Mouse (Mus musculus): Measurements from ENCODE around the gene Klk10.
A peak's percentile ranks its signal among the peaks of the same experiment; 100 is the strongest.

Klk10 gene

DNA sequence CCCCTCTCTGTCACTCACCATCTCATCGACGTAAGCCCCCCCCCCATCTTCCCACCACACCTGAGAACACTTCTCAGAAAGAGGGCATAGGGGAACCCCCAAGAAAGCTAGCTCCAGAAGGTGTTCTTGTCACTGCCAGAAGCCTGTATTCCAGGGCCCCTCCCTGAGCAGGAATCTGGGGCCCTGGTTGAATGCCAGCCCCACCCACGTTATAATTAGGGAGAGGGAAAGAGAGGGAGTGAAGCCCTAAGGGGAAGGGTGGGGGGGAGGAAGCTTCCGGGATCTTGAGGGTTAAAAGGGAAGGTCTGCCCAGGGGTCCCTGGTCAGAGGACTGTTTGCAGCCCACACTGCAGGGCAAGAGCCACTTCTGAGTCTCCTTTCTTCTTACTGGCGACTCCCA lies at the start of gene Klk10:
Gene Klk10, plus strand, starts transcription at position 290 of the 400 bp plus-strand sequence.
- no peak for DNase-seq (ENCODE audit: extremely low spot score)

DNA sequence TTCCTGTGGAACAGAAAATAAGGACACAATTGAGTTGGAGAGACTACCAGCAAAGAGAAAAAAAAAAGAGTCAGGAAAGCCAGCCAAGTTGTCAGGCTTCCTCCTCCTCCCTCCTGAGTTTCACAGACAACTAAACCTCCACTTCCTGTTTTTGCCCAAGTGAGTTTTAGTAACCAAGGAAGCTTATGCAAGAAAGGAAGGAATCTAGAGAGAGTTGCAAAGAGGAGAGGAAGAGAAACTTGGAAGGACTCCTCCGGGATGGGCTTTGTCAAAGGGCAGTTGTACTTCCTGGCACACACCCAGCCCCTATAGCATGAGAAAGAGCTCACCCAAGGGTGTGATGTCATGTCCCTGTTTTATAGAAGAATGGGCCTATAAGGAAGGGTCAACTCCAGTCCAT lies 33.0 kb upstream of the Klk10 start:
- no peak for DNase-seq (ENCODE audit: extremely low spot score)

DNA sequence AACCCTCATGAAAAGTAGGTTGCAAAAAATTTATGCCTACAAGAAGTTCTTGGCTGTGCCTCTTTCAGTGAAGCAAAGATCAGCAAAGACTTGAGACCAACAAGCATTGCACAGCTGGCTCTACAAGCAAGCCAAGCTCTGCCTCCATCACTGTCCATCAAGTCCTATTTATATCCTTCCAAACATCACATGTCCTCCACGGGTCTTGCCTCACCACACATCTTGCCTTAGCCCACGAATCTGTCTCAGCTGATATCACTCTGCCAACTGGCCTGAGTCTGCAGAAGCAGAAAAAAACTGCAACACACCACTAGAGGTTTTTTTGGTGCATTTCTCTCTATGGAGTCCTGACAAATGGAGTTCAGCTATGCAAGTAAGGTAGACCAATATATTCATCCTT lies 28.0 kb upstream of the Klk10 start:
- no peak for DNase-seq (ENCODE audit: extremely low spot score)

DNA sequence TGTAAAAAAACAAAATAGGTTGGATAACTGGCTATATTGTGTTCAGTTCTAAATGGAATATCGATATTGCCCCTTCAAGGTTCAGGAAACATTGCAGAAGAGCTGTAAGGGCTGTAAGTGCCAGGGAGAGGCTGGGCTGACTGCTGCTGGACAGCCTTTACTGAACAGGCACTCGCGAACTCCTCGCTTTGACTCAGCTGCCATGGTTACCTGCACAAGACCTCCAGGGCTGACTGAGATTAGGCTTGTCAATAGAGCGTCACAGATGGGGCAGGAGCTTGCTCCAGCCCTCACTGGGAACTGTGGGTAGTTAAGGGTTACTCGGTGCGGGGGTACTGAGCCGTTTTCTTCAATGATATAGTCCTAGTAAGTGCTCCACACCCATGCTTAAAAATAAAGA lies 14.4 kb upstream of the Klk10 start:
- no peak for DNase-seq (ENCODE audit: extremely low spot score)

DNA sequence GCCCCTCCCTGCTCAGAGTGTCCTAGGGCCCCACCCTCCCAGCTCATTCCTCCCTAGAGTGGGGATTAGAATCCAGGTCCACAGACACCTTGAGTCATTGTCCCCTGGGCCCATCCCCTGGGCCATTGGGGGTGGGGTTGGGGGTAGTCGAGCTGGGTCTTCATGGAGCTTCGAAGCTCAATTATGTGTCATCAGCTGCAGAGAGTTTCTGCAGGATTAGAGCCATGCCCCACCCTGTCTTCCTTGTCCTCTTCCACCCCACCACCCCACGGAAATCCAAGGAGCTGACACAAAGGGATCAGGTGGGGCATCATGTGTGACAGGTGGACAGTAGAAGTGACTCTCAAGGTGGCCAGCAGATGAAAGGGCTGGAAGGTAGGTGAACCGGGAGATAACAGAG lies 12.2 kb upstream of the Klk10 start, which contains the start of gene Klk12:
Gene Klk12, plus strand, starts transcription at position 301 of the 400 bp plus-strand sequence.
- no peak for DNase-seq (ENCODE audit: extremely low spot score)

DNA sequence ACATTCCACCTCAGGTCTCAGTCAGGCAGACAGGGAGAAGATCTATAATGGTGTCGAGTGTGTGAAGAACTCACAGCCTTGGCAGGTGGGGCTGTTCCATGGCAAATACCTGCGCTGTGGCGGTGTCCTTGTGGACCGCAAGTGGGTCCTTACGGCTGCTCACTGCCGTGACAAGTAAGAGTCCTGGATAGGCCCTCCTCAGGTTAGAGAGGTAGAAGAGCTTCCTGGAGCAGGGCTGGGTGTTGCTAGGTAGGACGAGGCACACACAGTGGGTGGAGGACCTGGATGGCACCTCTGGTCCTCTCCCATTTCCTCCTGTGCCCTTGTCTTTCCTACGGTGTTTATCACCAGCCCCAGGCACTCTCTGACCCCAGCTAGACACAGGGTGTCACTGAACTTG lies 11.2 kb upstream of the Klk10 start:
- DNase-seq (ENCODE audit: extremely low spot score) = no peak

DNA sequence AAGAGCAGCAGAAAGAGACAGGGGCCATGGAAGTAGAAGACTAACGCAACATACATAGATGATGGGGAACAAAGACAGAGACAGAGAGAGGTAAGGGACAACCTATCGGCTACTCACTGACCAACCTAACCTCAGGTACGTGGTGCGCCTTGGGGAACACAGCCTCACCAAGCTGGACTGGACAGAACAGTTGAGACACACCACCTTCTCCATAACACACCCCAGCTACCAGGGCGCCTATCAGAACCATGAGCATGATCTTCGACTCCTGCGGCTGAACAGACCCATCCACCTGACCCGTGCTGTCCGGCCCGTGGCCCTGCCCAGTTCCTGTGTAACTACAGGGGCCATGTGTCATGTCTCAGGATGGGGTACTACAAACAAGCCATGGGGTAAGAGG lies 10.1 kb upstream of the Klk10 start:
- no peak for DNase-seq (ENCODE audit: extremely low spot score)

DNA sequence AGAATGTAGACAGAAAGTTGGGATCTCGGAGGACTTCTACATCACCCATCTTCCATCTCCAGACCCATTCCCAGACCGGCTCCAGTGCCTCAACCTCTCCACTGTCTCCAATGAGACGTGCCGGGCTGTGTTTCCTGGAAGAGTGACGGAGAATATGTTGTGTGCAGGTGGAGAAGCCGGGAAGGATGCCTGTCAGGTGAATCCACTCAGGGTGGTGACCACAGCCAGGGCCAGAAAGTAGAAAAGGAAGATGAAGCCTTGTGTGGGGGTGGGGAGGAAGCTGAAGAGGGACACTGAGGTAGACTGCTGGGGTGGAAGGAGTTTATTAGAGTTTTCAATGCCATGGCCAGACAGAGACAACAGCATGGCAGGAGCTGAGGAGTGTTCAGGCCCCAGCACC lies 8.9 kb upstream of the Klk10 start:
- DNase-seq (ENCODE audit: extremely low spot score) = no peak

DNA sequence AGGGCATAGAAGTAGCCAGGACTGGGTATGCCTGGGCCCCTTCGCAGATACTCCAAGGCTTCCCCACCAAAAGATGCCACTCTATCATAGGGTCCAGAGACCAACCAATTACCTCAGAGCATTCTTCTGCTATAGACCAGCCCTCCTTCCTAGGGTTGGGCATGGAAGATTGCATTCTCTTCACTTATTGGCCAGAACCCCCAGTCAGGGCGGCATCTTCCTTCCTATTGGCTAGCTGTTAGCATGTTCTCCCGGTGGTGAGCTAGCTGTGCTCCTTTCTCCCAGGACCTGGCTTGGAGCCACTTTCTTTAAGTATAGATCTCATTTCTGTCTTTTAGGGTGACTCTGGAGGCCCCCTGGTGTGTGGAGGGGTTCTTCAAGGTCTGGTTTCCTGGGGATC lies 7.9 kb upstream of the Klk10 start:
- no peak for DNase-seq (ENCODE audit: extremely low spot score)

DNA sequence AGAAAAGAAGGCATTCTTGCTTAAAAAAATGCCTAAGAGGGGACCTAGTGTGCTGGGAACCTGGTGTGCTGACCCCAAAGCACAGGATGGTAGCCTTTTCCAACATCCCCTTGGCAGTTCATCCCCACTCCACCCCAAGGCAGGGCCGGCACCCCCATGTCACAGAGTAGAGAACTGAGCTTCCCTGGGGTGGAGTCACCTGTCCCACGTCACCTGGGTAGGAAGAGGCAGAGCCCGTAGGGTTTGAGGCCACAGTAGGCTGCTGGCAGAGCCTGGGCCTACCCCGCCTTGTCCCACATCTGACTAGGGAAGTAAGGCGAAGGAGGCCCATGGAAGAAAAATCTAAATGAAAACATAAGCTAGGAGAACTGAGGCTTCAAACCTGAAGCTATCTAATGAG lies 6.5 kb upstream of the Klk10 start, which contains the start of gene Klk11:
Gene Klk11, plus strand, starts transcription at position 241 of the 400 bp plus-strand sequence.
- DNase-seq (ENCODE audit: extremely low spot score) = no peak

DNA sequence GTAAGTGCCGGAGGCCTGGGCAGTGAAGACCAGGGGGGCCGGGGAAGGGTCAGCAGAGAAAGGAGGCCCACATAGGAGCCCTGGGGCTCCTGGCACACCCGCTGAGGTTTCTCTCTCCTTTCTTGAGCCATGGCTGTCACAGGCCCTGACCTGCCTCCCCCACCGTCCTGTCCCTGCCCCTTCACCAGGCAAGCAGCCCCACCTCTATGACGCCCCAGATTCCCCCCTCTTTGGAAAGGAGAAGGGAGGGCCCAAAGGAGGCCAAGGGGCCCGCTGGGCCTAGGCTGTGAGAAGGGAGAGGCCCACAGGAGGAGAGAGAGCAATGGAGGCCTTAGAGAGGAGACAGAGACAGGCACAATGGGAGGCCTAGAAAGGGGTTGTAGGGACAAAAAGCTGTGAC lies 6.0 kb upstream of the Klk10 start:
- no peak for DNase-seq (ENCODE audit: extremely low spot score)

DNA sequence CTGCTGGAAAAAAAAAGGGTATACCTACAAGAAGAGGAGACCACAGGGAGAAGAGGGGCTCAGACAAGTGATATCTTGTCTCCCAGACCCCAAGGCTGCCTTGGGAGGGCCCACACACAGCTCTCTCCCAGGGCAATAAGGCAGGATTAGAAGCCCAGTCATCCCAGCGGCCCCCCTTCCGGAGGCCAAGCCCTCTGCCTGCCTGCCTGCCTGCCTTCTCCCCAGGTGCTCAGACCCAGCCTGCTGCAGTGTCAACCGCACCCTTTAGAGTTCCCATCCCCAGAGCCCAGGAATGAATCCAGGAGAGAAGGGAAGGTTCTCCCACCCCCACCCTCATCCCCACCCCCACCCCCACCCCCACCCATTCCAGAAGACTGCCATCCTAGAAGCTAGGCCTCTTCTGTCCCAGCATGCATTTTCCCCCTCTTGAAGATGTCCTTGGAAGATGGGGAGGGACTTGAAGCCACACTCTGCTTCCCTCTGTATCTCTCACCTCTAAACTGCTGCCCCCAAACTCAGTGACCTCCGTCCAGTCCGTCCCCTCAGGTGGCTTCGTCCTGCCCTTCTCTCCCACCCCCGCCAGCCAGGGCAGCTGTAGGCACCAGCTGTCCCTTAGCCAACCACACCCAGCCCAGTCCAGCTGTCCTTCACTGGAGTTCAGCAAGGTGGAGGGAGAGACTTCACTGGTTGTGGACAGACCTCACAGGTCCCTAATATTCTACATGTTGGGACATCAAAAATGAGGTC lies 5.4 kb upstream of the Klk10 start:
- no peak for DNase-seq (ENCODE audit: extremely low spot score)

DNA sequence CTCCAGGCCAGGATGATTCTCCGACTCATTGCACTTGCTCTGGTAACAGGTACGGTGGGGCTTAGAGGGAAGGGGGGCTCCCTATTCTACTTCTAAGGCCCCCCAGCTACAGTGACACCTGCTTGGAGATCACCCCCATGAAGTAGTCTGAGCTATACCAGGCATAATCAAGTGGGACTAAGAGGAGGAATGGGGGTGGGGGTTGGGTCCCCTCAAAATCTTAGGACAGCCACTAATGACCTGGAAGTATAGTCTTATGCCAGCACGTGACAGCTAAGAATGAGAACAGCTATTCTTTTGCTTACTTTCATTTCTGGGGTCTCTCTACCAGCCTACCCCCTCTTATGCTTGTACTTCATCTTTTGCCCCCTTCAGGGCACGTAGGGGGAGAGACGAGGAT lies 4.3 kb upstream of the Klk10 start:
- no peak for DNase-seq (ENCODE audit: extremely low spot score)

DNA sequence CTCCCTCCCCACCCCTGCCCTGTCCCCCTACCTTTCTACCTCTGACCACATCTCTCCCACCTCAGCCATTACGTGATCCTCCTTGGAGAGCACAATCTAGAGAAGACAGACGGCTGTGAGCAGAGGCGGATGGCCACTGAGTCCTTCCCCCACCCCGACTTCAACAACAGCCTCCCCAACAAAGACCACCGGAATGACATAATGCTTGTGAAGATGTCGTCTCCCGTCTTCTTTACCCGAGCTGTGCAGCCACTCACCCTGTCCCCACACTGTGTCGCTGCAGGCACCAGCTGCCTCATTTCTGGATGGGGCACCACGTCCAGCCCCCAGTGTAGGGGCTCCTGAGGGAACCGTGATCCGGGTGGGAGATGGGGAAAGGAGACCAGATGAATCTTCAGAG lies 3.4 kb upstream of the Klk10 start:
- no peak for DNase-seq (ENCODE audit: extremely low spot score)

DNA sequence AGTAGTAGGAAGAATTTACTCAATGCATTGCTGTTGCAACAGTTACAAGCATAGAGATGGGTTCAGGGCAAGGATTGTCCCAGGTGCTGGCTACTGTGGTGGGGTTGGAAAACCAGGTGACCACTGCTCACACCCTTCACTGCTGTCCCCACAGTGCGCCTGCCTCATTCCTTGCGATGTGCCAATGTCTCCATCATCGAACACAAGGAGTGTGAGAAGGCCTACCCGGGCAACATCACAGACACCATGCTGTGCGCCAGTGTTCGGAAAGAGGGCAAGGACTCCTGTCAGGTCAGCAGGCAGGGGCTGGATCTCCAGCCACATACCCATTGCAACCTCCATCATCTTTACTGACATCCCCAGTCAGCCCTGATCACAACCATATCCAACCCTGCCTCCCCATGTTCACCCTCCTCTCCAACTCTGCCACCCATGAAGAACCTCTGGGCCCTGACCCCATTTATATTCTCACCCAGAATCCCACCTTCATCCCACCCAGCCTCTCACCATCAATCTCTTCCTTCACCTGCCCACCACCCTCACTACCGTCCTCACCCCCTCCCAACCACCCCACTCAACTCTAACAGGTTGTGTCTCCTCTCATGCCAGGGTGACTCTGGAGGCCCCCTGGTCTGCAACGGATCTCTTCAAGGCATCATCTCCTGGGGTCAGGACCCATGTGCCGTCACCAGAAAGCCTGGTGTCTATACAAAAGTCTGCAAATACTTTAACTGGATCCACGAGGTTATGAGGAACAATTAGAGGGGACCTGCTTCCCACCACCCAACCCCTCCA lies 2.5 kb upstream of the Klk10 start:
- DNase-seq (ENCODE audit: extremely low spot score) = no peak

DNA sequence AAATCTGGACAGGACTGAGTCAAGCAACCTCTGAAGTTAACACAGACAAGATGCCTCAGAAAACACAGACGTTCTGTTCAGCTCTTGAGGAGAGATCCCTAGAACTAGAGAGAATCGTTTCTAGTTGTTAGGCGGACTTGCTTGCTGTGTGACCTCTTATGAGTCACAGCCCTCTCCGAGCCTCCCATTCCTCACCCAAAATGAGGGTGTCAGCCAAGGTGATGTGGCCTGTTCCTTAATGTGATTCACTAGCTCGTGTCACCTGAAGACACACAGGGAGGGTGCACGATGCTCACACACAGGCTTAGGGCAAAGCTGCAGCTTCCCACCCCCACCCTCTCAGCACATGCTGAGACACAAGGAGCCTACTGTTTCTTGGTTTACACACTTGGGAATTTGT lies 594 bp upstream of the Klk10 start:
- DNase-seq (ENCODE audit: extremely low spot score) = no peak

DNA sequence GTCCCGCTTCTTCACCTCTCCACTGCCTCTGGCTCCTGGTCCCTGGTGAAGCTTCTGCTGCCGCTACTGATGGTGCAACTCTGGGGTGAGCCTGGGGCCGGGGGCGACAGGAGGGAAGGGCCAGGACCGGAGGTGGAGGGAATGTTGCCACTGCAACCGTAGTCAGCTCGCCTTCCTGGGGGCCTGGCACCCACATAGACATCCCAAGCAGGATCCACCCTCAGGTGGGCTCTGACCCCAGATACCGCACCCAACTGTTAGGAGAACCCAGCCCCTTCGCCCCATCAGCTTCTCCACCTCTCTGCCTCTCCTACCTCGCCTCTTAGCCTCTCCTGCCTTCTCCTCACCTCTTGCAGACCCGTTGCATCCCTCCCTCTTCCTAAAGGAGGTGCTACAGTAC lies 706 bp downstream of the Klk10 start:
- no peak for DNase-seq (ENCODE audit: extremely low spot score)

DNA sequence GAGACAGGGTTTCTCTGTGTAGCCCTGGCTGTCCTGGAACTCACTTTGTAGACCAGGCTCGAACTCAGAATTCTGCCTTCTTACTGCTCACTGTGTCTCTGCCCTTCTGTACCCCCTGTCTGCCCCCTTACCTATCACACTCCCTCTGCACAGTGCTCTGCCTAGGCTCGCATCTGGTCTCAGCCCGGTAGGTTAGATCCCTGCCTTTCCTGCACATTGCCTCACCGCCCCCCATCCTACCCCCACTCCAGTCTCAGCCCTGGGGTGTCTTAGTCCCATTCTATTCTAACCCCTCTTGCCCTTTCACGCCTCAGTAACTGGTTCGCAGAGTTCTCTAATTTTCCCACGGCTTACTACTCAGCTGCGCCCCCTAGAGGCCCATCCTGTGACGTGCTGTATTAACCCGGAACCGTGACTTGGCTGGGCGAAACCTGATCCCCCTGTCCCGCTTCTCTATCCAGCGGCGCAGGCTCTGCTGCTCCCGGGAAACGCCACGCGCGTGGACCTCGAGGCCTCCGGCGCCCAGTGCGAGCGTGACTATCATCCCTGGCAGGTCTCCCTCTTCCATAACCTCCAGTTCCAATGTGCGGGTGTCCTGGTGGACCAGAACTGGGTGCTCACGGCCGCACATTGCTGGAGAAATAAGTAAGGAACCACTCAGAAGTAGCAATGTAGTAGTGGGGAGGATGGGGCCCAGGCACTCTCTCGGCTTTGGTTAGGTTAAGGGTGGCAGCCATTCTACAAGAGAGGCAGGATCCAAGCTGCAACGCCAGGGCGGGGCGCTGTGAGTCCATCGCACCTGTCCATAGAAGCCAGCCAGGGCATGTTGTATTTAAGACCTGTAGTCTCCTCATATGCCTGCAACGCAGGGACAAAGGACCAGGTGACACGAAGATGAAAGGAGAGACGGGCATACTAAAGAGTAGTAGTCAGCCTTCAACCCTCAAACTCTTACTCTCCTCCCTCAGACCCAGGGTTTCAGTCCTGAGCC lies 1.7 kb downstream of the Klk10 start:
- DNase-seq (ENCODE audit: extremely low spot score) = peak; percentile 89

DNA sequence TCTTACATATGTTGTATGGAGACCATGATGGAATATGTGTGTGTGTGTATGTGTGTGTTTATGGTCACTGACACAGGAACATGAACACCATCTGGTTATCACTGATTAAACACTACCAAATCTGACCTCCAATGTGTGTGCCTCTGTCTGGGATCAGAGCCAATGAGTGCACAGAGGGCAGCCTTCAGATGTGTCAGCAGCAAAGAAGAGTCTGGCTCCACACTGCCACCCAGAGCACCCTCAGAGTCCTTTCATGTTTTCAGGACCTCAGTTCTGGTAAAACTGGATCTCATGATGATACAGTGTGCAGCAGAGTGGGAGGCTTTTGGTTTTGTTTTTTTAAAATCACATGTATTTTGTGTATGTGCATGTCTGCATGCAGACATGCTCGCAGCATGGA lies 4.5 kb downstream of the Klk10 start:
- DNase-seq (ENCODE audit: extremely low spot score) = no peak

DNA sequence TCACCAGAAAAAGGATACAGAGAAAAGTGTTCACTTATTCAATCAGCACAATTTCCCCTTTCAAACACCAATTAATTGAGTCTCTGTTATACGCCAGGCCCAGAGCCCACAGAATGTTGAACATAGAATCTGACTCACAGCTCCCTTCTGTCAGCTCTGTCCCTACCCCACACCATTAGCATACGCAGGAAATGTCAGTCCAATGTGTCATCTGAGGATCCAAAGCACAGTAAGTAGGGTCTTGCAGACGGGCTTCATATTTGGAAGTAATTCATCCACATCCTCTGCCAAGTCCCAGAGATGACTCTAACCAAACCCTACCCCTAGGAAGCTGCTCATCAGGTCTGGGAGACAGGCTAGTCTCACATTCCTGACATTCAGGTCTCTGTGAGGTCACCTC lies 7.3 kb downstream of the Klk10 start:
- DNase-seq (ENCODE audit: extremely low spot score) = no peak

DNA sequence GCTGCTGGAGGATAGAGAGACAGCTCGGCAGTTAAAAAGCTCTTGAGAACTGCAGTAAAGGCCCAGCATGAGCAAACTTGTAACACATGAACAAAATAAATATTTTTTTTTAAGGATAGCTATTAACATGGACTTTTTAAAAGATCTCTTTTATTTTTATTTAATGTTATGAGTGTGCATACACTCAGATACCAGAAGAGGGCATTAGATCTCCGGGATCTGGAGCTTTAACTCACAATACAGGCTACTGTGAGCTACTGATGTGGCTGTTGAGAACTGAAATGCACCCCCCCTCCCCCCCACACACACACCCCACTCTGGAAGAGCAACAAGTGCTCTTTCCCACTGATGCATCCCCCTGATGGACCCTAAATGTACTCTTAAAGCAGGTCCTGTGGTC lies 8.5 kb downstream of the Klk10 start:
- DNase-seq (ENCODE audit: extremely low spot score) = no peak

DNA sequence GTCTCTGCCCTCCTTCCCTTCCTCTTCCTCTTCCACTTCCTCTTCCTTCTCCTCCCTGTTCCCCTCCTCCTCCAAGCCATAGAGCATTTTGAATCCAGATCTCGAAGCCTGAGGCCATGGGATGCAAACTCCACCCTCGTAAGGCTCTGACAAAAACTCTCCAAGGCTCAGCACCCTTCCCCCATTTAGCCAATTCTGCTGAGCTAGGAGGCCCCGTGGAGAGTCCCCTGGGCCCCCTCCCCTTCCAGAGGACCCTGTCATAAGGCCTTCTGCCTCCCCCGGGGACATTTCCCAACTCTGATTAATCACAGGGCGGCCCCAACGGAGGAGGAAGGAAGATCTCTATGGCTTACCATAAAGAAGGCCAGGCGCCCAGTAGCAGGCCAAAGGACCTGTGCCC lies 10.8 kb downstream of the Klk10 start, which contains the start of gene Klk9:
Gene Klk9, plus strand, starts transcription at position 301 of the 400 bp plus-strand sequence.
- no peak for DNase-seq (ENCODE audit: extremely low spot score)
